Mouse (Mus musculus) thymus, postnatal 36 days (tissue): ENCODE measurements around the gene Cacna2d4.
"Not testable (repeated sequence)": the region's sequence is repeated elsewhere in the genome, so short reads cannot be mapped to it uniquely, and the experiment has no call there.

ENCODE experiments used
- DNase-seq, 2 experiments: peaks; one replicate each; pipeline ENCODE4 v3.0.0; 2022; ENCODE audit warnings: mixed read lengths in 2 of 2

Gene Cacna2d4

GRCm38 (mm10) chr6:119236241-119236640 is at the start of gene Cacna2d4:
Gene Cacna2d4, plus strand, starts transcription at chr6:119236526.
- no peak for DNase-seq

GRCm38 (mm10) chr6:119186658-119187057 is 49.7 kb upstream of the Cacna2d4 start:
- peak; percentile 12 to 19 for DNase-seq

- no peak for DNase-seq
Measured at GRCm38 (mm10) chr6:119187631-119188030, 48.7 kb upstream of the Cacna2d4 start.

DNA sequence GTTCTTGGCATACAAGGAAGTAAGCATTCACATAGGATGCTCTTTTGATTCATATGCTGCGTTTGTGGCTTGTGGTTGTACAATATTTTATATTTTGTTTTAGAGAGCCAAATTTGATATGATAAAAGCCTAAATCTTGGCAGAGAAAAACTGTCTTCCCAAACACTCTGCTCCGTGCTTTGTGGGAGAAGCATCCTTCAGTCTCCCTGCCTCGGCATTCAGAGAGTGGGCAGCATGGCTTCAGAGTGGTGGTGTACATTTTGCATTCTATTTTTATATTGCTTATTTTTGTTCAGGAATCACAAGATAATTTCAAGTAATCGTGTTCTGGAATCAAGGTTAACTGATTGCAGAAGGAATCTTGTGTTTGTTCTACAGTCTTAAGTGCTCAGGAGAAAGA is 44.8 kb upstream of the Cacna2d4 start:
- DNase-seq: no peak

DNA sequence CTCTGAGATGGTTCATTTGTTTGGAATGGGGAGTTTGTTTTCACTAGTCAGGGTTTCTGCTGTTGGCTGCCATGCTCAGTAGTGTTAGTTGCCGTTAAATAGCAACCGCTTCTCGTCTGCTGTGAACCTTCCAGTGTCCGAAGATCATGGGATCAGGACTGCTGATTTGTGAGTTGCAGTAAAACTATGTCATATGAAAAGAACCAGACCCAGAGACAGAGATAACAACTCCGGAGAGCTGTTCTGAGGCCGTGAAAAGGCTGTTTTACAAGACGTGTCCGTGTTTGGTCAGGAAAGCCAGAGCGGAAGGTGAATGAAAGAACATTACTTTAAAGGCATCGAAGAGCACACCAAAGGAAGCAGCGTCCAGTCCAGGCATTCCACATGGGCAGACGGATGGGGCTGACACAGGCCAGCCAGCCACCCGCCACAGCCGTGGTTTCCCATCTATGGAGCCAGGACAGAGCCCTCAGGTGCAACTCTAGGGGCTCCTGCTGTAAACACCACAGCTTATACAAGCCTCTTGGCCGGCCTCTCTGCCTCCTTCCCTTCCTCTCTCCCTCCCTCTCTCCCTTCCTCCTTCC is 42.7 kb upstream of the Cacna2d4 start:
- no peak for DNase-seq

DNA sequence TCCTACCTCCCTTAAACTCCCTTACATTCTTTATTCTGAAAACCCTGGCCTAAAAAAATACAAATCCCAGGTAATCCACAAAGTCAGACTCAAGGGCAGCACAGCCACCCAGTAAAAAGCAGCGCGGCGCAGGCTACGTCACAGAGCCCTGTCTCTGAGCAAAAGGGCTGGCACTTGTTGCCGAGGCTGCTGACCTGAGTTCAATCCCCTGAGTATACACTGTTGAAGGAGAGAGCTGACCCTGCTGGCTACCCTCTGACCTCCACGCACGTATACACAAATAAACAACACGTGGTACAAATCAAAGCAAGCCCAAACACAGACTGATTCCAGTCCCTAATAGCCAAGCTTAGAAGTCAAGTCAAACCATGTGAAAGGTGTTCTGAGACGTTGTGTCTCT is 42.2 kb upstream of the Cacna2d4 start:
- DNase-seq: no peak

DNA sequence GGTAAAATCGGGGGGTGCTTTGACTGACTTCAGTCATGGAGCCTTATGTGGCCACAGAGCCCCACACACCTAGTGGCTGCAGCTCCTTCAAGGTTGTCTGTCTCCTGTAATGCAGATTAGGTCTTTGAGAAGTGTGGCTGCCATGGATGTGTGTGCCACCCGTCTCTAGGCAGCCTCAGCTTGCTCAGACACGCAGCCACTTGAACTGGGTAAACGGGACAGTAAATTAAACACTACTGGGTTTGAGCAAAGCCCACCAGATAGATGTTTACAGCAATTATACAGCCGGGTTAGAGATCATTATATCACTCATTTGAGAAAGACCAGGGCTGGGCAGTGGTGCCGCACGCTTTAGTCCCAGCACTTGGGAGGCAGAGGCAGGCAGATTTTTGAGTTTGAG is 41.7 kb upstream of the Cacna2d4 start:
- no peak for DNase-seq

GRCm38 (mm10) chr6:119196382-119197305 is 39.7 kb upstream of the Cacna2d4 start, which contains the start of gene Cacna1c:
Gene Cacna1c, minus strand, starts transcription at chr6:119196418.
- DNase-seq: no peak

DNA sequence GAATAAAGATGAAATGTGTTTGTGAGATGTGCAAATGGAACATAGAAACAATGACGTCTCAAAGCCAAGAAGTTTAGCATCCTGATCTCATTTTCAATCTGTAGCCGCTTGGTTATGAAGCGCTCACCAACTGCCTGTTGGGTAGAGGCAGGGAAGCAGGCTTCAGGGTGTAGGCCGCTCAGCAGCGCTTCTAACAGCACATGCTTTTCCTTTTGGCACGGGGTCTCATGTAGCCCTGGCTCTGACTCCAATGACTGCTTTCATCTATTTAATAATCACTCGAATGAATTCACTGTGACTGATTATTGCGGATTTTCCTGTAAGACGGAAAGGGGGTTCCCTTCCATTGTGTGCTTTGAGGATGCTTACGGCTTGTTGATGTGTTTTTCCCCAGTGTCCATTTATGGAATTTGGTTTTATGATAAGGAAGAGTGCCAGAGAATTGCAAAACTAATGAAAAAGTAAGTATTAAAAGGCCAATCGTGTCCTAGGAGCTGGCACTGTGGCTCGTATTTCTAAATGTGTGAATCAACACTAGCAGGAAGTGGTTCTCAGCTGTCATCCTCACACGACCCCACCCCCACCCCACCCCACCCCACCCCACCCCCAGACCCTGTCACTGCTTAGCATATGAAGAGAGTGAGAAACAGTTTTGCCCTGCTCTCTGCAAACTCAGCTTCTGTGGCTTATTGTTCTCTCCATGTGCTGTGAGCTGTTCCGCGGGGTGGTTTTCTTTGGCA is 37.6 kb upstream of the Cacna2d4 start:
- no peak for DNase-seq

GRCm38 (mm10) chr6:119199274-119199879 is 36.9 kb upstream of the Cacna2d4 start:
- no peak for DNase-seq

- DNase-seq: no peak
Measured at GRCm38 (mm10) chr6:119200362-119200761, 36.0 kb upstream of the Cacna2d4 start.

- no peak for DNase-seq
Measured at GRCm38 (mm10) chr6:119201575-119201974, 34.8 kb upstream of the Cacna2d4 start.

- no peak for DNase-seq
Measured at GRCm38 (mm10) chr6:119204286-119204685, 32.0 kb upstream of the Cacna2d4 start.

- no peak for DNase-seq
Measured at GRCm38 (mm10) chr6:119204915-119205314, 31.4 kb upstream of the Cacna2d4 start.

DNA sequence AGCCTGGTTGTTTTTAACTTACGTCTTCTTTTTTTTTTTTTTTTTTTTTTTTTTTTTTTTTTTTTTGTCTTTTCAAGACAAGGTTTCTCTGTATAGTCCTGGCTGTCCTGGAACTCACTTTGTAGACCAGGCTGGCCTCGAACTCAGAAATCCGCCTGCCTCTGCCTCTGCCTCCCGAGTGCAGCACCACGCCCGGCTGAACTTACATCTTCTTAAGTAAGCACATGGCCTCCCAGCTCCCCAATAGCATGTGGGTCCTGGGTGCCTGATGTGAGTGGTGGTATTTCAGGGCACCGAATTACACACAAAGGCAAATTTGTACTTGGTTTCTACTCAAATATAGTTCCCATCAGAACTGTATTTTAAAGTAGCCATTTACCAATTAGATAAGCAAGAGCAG is 30.3 kb upstream of the Cacna2d4 start:
- not testable (repeated sequence) for DNase-seq

DNA sequence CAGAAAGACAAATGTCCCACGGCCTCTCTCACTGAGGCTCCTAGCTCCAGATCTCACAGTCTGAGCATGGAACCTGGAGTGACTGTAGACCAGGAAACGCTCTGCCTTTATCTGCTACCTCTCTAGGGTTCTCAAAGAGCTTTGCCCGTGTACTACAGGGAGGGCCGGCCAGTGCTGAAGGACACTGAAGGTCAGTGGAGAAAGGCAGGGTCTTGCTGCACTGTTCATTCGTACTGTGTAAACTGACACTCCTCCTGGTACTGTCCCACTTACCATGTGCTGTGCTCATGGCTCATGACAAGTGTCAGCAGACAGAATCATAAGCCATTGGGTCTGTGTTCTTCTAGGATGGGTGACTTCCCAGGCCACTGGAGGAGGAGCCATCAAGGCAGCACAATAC is 23.0 kb upstream of the Cacna2d4 start:
- DNase-seq: no peak

GRCm38 (mm10) chr6:119214190-119214589 is 22.1 kb upstream of the Cacna2d4 start:
- DNase-seq: no peak

GRCm38 (mm10) chr6:119215040-119215613 is 21.2 kb upstream of the Cacna2d4 start:
- no peak for DNase-seq

DNA sequence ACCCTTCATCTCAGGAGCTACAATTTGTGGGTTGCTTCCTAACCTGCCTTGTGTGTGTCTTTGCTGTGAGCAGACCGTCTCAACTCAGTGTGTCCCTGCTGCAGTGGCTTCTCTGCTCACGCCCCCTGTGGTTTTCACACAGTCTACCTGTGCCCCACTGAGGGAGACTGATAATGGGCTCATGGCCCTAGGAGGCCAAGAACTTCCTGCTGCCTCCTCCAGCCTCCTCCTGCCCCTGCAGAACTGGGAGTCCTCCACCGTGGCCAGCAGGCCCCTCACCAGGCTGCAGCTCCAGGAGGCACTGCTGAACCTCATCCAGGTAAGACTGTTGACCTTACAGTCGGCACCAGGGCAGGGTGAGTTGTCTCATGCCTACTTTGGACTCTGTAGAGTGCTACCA is 18.7 kb upstream of the Cacna2d4 start:
- DNase-seq: no peak

- DNase-seq: no peak
Measured at GRCm38 (mm10) chr6:119218591-119218990, 17.7 kb upstream of the Cacna2d4 start.

- DNase-seq: no peak
Measured at GRCm38 (mm10) chr6:119219237-119219870, 17.0 kb upstream of the Cacna2d4 start.

- peak in 1 of 2 experiments; percentile 23 for DNase-seq
Measured at GRCm38 (mm10) chr6:119220297-119220696, 16.0 kb upstream of the Cacna2d4 start.
